Mouse (Mus musculus) monocyte, adult 5-6 weeks (primary cell): ENCODE results near the gene Fmo2. TPM values are rescaled to one million over a fixed set of nuclear protein-coding genes. Genes with fewer than 3 reads are reported as not detected.

Source experiments
- ATAC-seq: fragments of 153-309, 156-312 bp; replicated peaks from 2 replicates; pipeline ENCODE4 v1.8.0; 2017; ENCODE audit warnings: mild to moderate bottlenecking; ENCODE audit not compliant: low TSS enrichment, insufficient number of reproducible peaks, severe bottlenecking, poor library complexity, low FRiP score
- total RNA-seq: library from RNA; stranded (forward); fragments of 200-1000, 200-491, 200-594 nt; gene quantifications from 3 replicates; pipeline ENCODE4 v1.2.3, GENCODE M21; 2017

The Fmo2 gene
- total RNA-seq, 1 experiment from 2014 or later: not detected

GRCm38 (mm10) chr1:162895900-162896299 lies 2.6 kb downstream of the Fmo2 start:
- no peak for ATAC-seq

GRCm38 (mm10) chr1:162893014-162893413 lies 5.5 kb downstream of the Fmo2 start:
- ATAC-seq: no peak

- ATAC-seq: no peak
Observed at GRCm38 (mm10) chr1:162891980-162892451, 6.5 kb downstream of the Fmo2 start.

GRCm38 (mm10) chr1:162888646-162889045 lies 9.9 kb downstream of the Fmo2 start:
- no peak for ATAC-seq

- no peak for ATAC-seq
Observed at GRCm38 (mm10) chr1:162887644-162888043, 10.9 kb downstream of the Fmo2 start.

DNA sequence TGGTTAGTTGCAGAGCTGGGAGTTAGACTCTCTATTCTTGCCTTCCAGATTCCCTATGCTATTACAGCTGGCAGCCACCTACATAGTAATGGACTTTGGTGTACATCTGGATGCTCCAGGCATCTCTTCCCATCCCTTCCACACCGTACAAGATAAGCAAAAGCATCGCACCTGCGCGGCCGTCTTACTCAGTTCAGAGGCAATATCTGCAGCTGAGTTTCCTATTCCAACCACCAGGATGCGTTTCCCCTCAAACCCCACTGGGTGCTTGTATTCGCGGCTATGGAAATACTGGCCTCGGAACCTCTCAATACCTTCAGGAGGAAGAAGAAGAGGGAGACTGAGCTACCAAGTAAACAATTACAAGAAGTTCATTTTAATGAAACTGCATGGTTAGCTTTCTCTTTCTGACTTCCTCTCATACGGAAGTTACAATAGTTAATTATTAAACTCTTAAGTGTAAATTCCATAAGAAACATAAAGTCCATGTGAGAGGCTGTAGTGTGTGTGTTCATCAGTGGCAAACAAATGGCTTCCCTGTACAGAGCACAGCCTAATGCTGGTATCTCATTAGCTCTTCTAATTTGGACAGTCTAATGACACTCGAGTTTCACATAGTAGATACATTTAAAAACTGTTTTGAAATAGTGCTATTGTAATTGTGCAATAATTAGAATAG lies 12.2 kb downstream of the Fmo2 start:
- no peak for ATAC-seq

DNA sequence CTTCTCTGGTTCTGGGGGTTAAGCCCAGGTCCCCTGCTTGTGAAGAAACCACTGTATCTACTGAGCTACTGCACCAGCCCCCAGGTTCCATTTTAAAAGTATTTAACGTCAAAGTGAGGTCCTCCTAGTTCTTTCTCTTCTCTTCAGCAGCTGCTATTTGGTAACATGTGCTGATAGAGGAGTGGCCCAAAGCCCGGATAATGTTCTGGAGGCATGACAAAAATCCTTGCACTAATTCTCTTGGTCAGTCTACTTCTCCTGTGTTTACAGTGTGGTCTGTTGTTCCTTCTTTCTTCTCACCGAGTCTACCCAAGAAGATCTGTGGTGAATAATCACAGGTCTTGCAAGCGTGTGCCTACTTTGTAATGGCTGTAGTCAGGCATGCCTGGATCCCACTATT lies 15.8 kb downstream of the Fmo2 start:
- no peak for ATAC-seq

DNA sequence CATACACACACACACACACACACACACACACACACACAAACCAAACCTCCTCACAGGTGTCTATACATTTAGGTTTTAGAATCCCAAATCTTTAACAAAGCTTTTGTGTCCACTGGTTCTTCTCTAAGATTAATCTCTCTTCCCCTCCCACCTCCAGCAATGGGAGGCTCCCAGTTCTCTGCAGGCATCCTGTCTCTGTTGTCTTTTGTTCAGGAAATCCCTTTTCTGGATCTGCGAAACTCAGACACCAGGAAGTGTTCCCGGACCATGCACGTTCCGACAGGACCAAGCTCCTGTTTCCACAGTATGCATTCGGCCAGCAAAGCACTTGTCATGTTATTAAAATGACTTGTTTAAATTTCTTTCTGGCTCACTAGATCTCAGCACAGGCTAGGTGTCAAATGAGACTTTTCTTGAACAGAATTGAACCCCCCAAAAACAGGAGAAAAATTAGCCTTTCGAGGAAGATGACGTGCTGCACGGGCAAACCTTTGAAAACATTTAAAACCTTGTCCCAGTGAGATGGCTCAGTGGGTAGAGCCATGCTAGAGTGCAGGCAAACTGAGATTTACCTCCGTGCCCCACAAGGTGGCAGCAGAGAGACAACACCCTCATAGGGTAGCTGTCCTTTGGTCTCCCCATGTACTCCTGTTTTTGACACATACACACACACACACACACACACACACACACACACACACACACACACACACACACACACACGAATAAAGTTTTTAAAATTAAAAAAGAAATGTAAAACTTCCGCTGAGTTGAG lies 18.7 kb downstream of the Fmo2 start:
- no peak for ATAC-seq

GRCm38 (mm10) chr1:162875091-162875490 lies 23.4 kb downstream of the Fmo2 start:
- ATAC-seq: no peak

- ATAC-seq: no peak
Observed at GRCm38 (mm10) chr1:162871701-162872311, 26.7 kb downstream of the Fmo2 start.

DNA sequence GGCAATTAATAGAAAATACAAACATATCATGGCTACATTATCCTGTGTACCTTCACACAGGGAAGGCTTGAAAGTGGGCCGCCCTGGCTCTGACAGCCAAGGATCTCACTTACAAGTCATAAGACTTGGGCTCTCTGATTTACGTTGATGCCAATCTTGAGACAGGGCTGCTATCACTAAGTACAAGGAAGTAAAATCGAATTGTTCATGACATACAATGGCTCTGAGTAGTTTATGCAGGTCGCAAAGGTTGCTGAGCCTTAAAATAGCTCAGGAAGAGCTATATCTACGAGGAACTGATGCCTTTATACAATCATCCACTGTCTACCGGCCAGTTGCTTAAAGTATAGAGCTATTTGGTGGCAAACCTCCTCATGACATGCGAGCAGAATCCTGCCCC lies 27.5 kb downstream of the Fmo2 start:
- no peak for ATAC-seq

DNA sequence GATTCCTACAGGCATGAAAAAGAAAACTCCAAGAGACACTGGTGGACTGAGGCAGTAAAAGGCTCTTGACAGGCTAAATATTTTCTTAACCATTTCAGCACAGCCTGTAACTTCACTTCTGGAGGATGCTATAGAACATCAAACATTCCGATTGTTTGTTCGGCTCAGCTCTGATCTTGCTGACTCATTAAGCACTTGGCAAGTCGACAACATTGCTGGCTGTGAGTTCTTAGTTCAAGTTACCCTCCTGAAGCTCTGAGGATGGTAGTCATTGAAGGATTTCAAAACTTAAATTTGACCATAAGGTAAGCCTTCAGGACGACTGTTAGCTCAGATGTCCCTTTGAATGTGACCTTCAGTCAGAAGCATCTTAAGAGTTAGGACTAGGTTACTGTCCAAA lies 31.1 kb downstream of the Fmo2 start:
- ATAC-seq: no peak

DNA sequence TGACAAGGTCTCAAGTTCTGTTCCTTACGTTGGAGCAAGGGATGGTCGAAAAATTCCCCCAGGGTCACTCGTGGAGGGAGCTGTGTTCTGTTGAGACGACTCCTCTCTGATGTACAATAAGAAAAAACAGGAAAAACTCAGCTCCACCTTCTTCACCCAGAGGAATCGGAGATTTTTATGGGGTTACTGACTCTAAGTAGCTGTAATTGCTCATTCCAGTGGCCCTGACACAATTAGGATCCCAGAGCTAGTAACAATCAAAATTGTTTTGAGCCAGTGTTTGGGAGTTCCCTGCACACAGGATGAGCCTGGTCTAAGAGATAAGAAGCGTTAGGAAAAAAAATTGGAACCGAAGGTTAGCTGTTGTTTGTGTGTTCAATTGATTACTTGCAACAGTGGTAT lies 32.2 kb downstream of the Fmo2 start, which contains the start of gene Fmo1:
Fmo1 (minus strand) TSS at position 331 of the 402 bp plus-strand sequence.
- ATAC-seq: no peak

GRCm38 (mm10) chr1:162865493-162865830 lies 33.1 kb downstream of the Fmo2 start:
- no peak for ATAC-seq

GRCm38 (mm10) chr1:162864816-162865492 lies 33.6 kb downstream of the Fmo2 start:
- ATAC-seq: no peak

GRCm38 (mm10) chr1:162864279-162864678 lies 34.2 kb downstream of the Fmo2 start:
- ATAC-seq: no peak

DNA sequence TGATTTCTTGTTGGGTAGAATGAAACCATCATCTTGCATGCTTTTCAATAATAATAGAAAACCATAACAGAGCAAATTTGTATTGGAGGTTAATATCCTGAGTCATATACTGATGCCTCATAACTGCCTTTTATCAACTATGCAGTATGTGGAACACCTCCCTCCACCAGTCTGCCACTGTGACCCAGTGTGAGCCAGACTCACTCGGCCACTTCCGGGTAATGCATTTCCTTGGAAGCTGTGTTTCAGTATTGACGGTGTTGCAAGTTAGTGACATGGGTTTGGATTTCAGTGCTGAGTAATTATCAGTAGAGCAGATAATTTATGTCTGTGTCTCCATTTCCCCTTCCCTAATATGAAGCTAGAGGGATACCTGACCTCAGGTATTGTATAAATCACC lies 34.9 kb downstream of the Fmo2 start:
- no peak for ATAC-seq

GRCm38 (mm10) chr1:162862328-162862727 lies 36.2 kb downstream of the Fmo2 start:
- ATAC-seq: no peak

DNA sequence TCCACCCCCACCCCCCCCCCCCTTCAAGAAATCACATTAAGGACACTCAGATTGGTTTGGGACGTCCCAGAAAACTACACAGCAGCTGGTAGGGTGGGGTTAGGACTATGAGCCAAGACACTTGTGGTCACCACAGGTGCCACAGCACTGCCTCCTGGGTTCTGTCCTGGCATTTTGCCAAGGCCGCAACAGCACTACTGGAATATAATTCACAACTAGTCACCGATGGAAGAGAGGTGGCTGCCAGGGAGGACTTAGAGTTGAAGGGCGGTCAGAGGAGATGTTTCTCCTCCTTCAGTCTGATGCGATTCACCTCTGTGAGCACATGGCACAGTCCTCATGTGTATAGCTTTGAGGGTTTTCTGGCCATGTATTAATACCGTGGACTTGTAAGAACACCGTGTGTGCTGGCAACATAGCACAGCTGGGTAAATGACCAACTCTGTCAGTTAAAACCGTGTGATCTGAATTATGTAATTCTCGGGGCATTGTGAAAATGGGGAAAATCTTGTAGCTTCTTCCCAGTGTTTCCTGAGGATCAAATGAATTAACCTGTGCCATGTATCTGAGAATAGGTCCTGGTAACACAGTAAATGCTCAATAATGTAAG lies 38.4 kb downstream of the Fmo2 start:
- ATAC-seq: no peak
